Comparison of ENCODE assay signal across 20 mouse cellular contexts in genomic region chr12:118295793-118296192, GRCm38 (mm10). TPM values are rescaled to one million over a fixed set of nuclear protein-coding genes. Genes with fewer than 3 reads are reported as not detected.
DNase-seq lines count a peak whose midpoint lies in the region; ATAC-seq lines count a peak whose summit lies in the region.
"Had no signal": no experiment of that assay in that cellular context is flagged by ENCODE, and none has a peak within 500 bp of the region (broad histone marks: within the 10 kb centered on the region; RNA-seq: fewer than 3 reads in every experiment).

No protein-coding gene starts in this region.

- no peak overlapping the region for H3K9ac ChIP-seq in hindbrain, embryonic 14.5 days
- no peak overlapping the region for H3K9ac ChIP-seq in hindbrain, embryonic 16.5 days (ENCODE audit: low read depth, low read length)
- no peak overlapping the region for H3K9ac ChIP-seq in neural tube, embryonic 14.5 days (replicated peaks; ENCODE audit: low read depth, low read length)
- 0 out of 2 replicates have a peak overlapping the region, but pooled peaks have one; percentile 2 for H3K9ac ChIP-seq in liver, embryonic 15.5 days
- H3K9ac ChIP-seq: embryonic facial prominence, embryonic 15.5 days; forebrain, embryonic 13.5 days; heart, embryonic 12.5 days had no signal

- H3K4me3 ChIP-seq in hindbrain, embryonic 14.5 days (replicated peaks; ENCODE audit: low read length), result no peak overlapping the region
- H3K4me3 ChIP-seq in hindbrain, embryonic 16.5 days (ENCODE audit: low read length), result no peak overlapping the region
- H3K4me3 ChIP-seq in neural tube, embryonic 14.5 days (ENCODE audit: low read depth, low read length), result no peak overlapping the region
- peak overlapping the region; percentile 42; the same call in 1 of the 2 replicates for H3K4me3 ChIP-seq in liver, embryonic 15.5 days (replicated peaks)
- H3K4me3 ChIP-seq: embryonic facial prominence, embryonic 15.5 days; forebrain, embryonic 13.5 days; heart, embryonic 12.5 days had no signal

- H3K36me3 ChIP-seq in hindbrain, embryonic 14.5 days (replicated peaks; ENCODE audit: control insufficient read depth, insufficient read depth), result peaks cover 10% of the 10 kb centered on the region
- H3K36me3 ChIP-seq in hindbrain, embryonic 16.5 days (ENCODE audit: control insufficient read depth, insufficient read depth, low read length), result no peaks in the 10 kb centered on the region
- H3K36me3 ChIP-seq in neural tube, embryonic 14.5 days (ENCODE audit: control insufficient read depth, insufficient read depth, low read length), result no peaks in the 10 kb centered on the region
- H3K36me3 ChIP-seq in liver, embryonic 15.5 days (replicated peaks), result peaks cover 17% of the 10 kb centered on the region; the same call in 1 of the 2 replicates
- H3K36me3 ChIP-seq: embryonic facial prominence, embryonic 15.5 days had no signal

- H3K4me1 ChIP-seq in hindbrain, embryonic 14.5 days (replicated peaks; ENCODE audit: control insufficient read depth, insufficient read depth, low read length), result peaks cover 42% of the 10 kb centered on the region
- H3K4me1 ChIP-seq in hindbrain, embryonic 16.5 days (ENCODE audit: control insufficient read depth, insufficient read depth, low read depth, low read length), result peaks cover 25% of the 10 kb centered on the region
- H3K4me1 ChIP-seq in neural tube, embryonic 14.5 days (ENCODE audit: control insufficient read depth, insufficient read depth, low read length), result peaks cover 27% of the 10 kb centered on the region
- H3K4me1 ChIP-seq in liver, embryonic 15.5 days (replicated peaks), result peaks cover 32% of the 10 kb centered on the region

- H3K27me3 ChIP-seq in hindbrain, embryonic 14.5 days (ENCODE audit: control insufficient read depth, insufficient read depth, low read length), result no peaks in the 10 kb centered on the region
- H3K27me3 ChIP-seq in hindbrain, embryonic 16.5 days (replicated peaks; ENCODE audit: control insufficient read depth, insufficient read depth, low read length), result no peaks in the 10 kb centered on the region
- no peaks in the 10 kb centered on the region for H3K27me3 ChIP-seq in neural tube, embryonic 14.5 days (ENCODE audit: control insufficient read depth, insufficient read depth, low read length)
- H3K27me3 ChIP-seq in liver, embryonic 15.5 days, result no peaks in the 10 kb centered on the region
- H3K27me3 ChIP-seq: embryonic facial prominence, embryonic 15.5 days; forebrain, embryonic 13.5 days; heart, embryonic 12.5 days had no signal

- no peak overlapping the region for H3K27ac ChIP-seq in hindbrain, embryonic 14.5 days
- H3K27ac ChIP-seq in hindbrain, embryonic 16.5 days (ENCODE audit: low read depth, low read length), result no peak overlapping the region
- H3K27ac ChIP-seq in neural tube, embryonic 14.5 days (ENCODE audit: low read depth, low read length), result no peak overlapping the region
- no peak overlapping the region for H3K27ac ChIP-seq in liver, embryonic 15.5 days (replicated peaks)
- H3K27ac ChIP-seq: embryonic facial prominence, embryonic 15.5 days; forebrain, embryonic 13.5 days had no signal

- no peak for DNase-seq in hindbrain, embryonic 14.5 days (ENCODE audit: low spot score)
- no peak for DNase-seq in neural tube, embryonic 10.5 days (ENCODE audit: extremely low spot score, low spot score)
- DNase-seq in left cerebral cortex, postnatal 25 days (ENCODE audit: low spot score in 2 of 2), result no peak
- DNase-seq in embryo, embryonic 10 days (ENCODE audit: low spot score), result no peak
- DNase-seq: adrenal gland, postnatal 36 days; cerebellum, adult 2 months; heart, postnatal 36 days; layer of hippocampus, postnatal 36 days; left cerebral cortex, postnatal 4 days; lung, adult 2 months; retina, postnatal 1 day; right cerebral cortex, postnatal 4 days; thymus, postnatal 25 days had no signal

- intact Hi-C loops in left cerebral cortex, postnatal 25 days (cut with DNase I), result no loop called here

- WGBS in hindbrain, embryonic 14.5 days, result 94% methylated on average over 1 of the region's 1 CpGs
- WGBS in hindbrain, embryonic 16.5 days, result 96% methylated on average over 1 of the region's 1 CpGs
- 92% methylated on average over 1 of the region's 1 CpGs for WGBS in neural tube, embryonic 14.5 days
- 82% methylated on average over 1 of the region's 1 CpGs for WGBS in liver, embryonic 15.5 days (ENCODE audit: insufficient replicate concordance)

- no peaks in the 10 kb centered on the region for H3K9me3 ChIP-seq in hindbrain, embryonic 14.5 days (ENCODE audit: control insufficient read depth, low read length)
- H3K9me3 ChIP-seq in hindbrain, embryonic 16.5 days (ENCODE audit: control insufficient read depth, low read length), result no peaks in the 10 kb centered on the region
- no peaks in the 10 kb centered on the region for H3K9me3 ChIP-seq in neural tube, embryonic 14.5 days (ENCODE audit: control insufficient read depth, low read length)
- no peaks in the 10 kb centered on the region for H3K9me3 ChIP-seq in liver, embryonic 15.5 days (replicated peaks)
- H3K9me3 ChIP-seq: embryonic facial prominence, embryonic 15.5 days; forebrain, embryonic 13.5 days; heart, embryonic 12.5 days had no signal

- H3K4me2 ChIP-seq in hindbrain, embryonic 14.5 days (replicated peaks), result peak overlapping the region; percentile 51; the same call in 1 of the 2 replicates
- no peak overlapping the region for H3K4me2 ChIP-seq in hindbrain, embryonic 16.5 days (ENCODE audit: low read length)
- peak overlapping the region; percentile 16; the same call in 1 of the 2 replicates for H3K4me2 ChIP-seq in neural tube, embryonic 14.5 days (ENCODE audit: low read depth, low read length)
- peak overlapping the region; percentile 61 for H3K4me2 ChIP-seq in liver, embryonic 15.5 days
- H3K4me2 ChIP-seq: embryonic facial prominence, embryonic 15.5 days; heart, embryonic 12.5 days had no signal

- ATAC-seq in hindbrain, embryonic 14.5 days (ENCODE audit: low FRiP score), result no peak
- no peak for ATAC-seq in hindbrain, embryonic 16.5 days
- ATAC-seq in neural tube, embryonic 14.5 days (ENCODE audit: low read depth), result no peak
- ATAC-seq in liver, embryonic 15.5 days (ENCODE audit: insufficient read depth), result no peak
- ATAC-seq: forebrain, embryonic 13.5 days; intestine, embryonic 16.5 days had no signal

RNA-seq across cellular contexts. Expression of gene Sp4, which starts 5.4 kb away (rescaled TPM):
- polyA plus RNA-seq in hindbrain, embryonic 14.5 days (2014; fragmentation: Nextera tagmentation; extraction: Ambion mirVana), result 29.1 and 29.8 TPM in 2 replicates
- polyA plus RNA-seq in hindbrain, embryonic 16.5 days (2015; fragmentation: Nextera tagmentation; extraction: Ambion mirVana), result 15.0 and 19.3 TPM in 2 replicates
- 29.0 and 30.3 TPM in 2 replicates for polyA plus RNA-seq in neural tube, embryonic 14.5 days (2014; fragmentation: Nextera tagmentation; extraction: Ambion mirVana)
- 5.3 and 5.5 TPM in 2 replicates for polyA plus RNA-seq in liver, embryonic 15.5 days (2015; fragmentation: Nextera tagmentation; extraction: Ambion mirVana)
- total RNA-seq in left cerebral cortex, postnatal 25 days (2021), result 10 to 100 TPM; 29.6 to 31.2 TPM
